Mouse (Mus musculus) kidney, adult 10 weeks (tissue): ENCODE data around the gene Olfr275. TPM values are rescaled to one million over a fixed set of nuclear protein-coding genes. Genes with fewer than 3 reads are reported as not detected.

Experiments used
- polyA plus RNA-seq: library from polyadenylated mRNA; stranded (reverse); fragments of 350-450 nt; fragmentation: Illumina TruSeq; extraction: RNeasy Lipid Tissue Mini Kit (QIAGEN cat#74804); gene quantifications from one replicate; pipeline ENCODE4 v1.2.3, GENCODE M21; 2014; ENCODE audit warnings: low read depth, low replicate concordance

The Olfr275 gene
- not detected for polyA plus RNA-seq

DNA sequence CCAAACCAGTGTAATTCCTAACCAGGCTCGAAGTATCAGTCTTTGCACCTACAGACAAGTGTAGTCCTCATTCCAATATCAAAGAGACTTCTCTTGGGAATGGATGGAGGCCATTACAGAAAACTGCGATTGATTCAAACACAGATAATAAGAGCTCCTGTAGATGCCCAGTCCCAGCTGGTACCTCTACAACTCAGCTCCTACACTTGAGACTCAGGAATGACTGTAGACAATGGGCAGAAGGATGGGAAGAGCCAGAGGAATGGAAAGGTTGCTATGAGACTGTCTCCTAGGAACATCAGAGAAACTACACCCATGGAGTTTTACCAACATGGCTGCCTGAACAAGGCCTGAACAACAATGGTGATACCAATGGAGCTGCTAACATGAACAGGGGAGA, at the start of gene Olfr275:
Olfr275 (plus strand) TSS at position 301 of the 400 bp plus-strand sequence.

DNA sequence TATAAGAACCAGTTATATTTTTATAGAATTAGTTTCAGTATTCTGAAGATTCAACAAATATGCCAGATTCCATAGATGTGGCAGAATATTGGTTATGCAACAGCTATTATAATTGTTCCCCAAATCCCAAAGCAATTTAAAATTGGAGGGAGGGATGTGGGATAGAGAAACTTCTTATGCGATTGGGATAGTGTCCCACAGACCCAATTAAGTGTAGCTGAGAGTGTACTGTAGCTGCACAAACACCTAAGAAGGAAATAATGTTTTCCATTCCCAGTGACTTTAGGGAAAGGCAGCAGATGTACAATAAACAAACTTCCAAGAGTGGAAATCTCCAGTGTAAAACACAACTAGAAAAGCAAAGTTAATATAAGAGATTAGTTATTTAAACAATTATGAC, 44.7 kb downstream of the Olfr275 start, which contains the start of gene Olfr273:
Olfr273 (minus strand) TSS at position 101 of the 400 bp plus-strand sequence.

Other genes starting within 250 kb of the Olfr275 start
- gene Toporsl, start 218.3 kb upstream of the Olfr275 start, polyA plus RNA-seq = not detected
- not detected for gene Olfr273, start 44.6 kb downstream of the Olfr275 start, polyA plus RNA-seq
- not detected for gene Olfr272, start 104.6 kb downstream of the Olfr275 start, polyA plus RNA-seq
- not detected for gene Olfr270, start 149.9 kb downstream of the Olfr275 start, polyA plus RNA-seq
- not detected for gene Nipsnap3a, start 174.7 kb downstream of the Olfr275 start, polyA plus RNA-seq
- gene Nipsnap3b, start 197.3 kb downstream of the Olfr275 start, polyA plus RNA-seq = 32.4 TPM